Mouse (Mus musculus): ENCODE measurements around the gene Cerkl.
A peak's percentile ranks its signal among the peaks of the same experiment; 100 is the strongest.

DNA sequence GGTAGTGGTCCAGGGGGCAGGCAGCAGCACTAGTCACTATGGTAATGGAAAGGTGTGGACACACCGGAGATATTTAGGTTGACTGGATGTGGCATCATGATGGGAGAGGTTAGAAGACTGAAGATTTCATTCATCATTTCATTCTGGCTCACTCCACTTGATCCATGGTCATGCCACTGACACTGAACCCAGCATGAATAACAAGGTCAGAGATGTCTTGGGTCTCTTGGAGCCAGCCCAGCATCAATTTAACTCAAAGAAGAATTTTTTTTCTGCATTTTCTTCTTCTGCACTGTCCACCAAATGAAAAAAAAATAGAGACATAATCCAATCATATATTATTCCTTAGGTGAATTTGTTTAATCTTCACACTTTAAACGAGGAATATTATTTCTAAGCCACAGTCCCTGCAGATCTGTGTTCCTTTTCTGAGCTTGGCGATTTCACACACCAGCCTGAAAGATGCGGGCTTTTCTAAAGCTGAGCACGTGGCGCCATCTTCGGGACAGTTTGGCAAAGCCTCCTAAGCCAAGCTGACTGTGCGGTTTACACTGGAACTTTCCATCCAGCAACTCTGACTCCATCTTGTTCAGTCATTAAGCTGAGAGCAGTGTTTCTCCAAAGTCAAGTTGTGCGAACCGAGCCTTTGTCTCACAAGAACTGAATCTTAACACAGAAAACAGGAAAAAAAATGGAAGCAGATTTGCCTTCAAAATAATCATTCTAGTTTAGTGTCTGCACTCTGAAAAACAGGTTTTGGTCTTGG, 42.6 kb upstream of the Cerkl start:
- TF ChIP-seq CTCF (IDR thresholded peaks at IDR 0.05; ENCODE audit: low read depth) (peak; percentile 64), EP300 (IDR thresholded peaks at IDR 0.05; ENCODE audit: low read depth) (no peak)

Measured in liver, embryonic 14.5 days (tissue).